In genomic region chr5:150592904-150593755, GRCm38 (mm10) we compare ENCODE assay signal across 8 mouse cellular contexts. TPM values are rescaled to one million over a fixed set of nuclear protein-coding genes. Genes with fewer than 3 reads are reported as not detected.
DNase-seq lines count a peak whose midpoint lies in the region; ATAC-seq lines count a peak whose summit lies in the region.

No protein-coding gene starts in this region.

- no peaks in the 10 kb centered on the region; the same call in 1 of the 2 replicates for H3K4me1 ChIP-seq in embryonic facial prominence, embryonic 11.5 days (ENCODE audit: control insufficient read depth, insufficient read depth, low read length)
- peaks cover 43% of the 10 kb centered on the region for H3K4me1 ChIP-seq in megakaryocyte, embryonic 14.5 days

- peak overlapping the region; percentile 100 for H3K4me2 ChIP-seq in embryonic facial prominence, embryonic 11.5 days (ENCODE audit: low read depth, low read length)

- ATAC-seq in embryonic facial prominence, embryonic 11.5 days (replicated peaks; ENCODE audit: insufficient number of reproducible peaks, low FRiP score, low TSS enrichment, low read depth) = no peak

- H3K27ac ChIP-seq in embryonic facial prominence, embryonic 11.5 days (replicated peaks; ENCODE audit: low read depth, low read length) = no peak overlapping the region

- H3K9ac ChIP-seq in embryonic facial prominence, embryonic 11.5 days (replicated peaks; ENCODE audit: low read length) = peak overlapping the region; percentile 61

- DNase-seq in gastrocnemius, postnatal 10 days = peak; percentile 21
- no peak for DNase-seq in gastrocnemius, postnatal 25 days
- peak; percentile 64 for DNase-seq in adrenal gland, postnatal 10 days
- DNase-seq in embryonic facial prominence, embryonic 11.5 days (ENCODE audit: low spot score) = peak; percentile 46
- DNase-seq in heart, postnatal 14 days = peak; percentile 24 to 33
- DNase-seq in left cerebral cortex, postnatal 36 days (ENCODE audit: low spot score in 2 of 2) = peak; percentile 43 to 65
- peak; percentile 45 to 47 for DNase-seq in spleen, postnatal 36 days (ENCODE audit: low spot score in 2 of 2)

- H3K9me3 ChIP-seq in embryonic facial prominence, embryonic 11.5 days (replicated peaks; ENCODE audit: control insufficient read depth, low read length) = no peaks in the 10 kb centered on the region
- H3K9me3 ChIP-seq in megakaryocyte, embryonic 14.5 days = peaks cover 3% of the 10 kb centered on the region; the same call in 1 of the 2 replicates

- H3K4me3 ChIP-seq in embryonic facial prominence, embryonic 11.5 days (ENCODE audit: low read depth, low read length) = peak overlapping the region; percentile 77
- peak overlapping the region; percentile 91 for H3K4me3 ChIP-seq in megakaryocyte, embryonic 14.5 days (replicated peaks)

- intact Hi-C loops in heart, postnatal 14 days (cut with DNase I) = loop anchor here (5.0 kb wide), 1 partner anchor 69 kb away; no protein-coding TSS in a partner anchor
- intact Hi-C loops in left cerebral cortex, postnatal 36 days (cut with DNase I) = loop anchor here (10.0 kb wide), 1 partner anchor 68 kb away; the partner anchor contains the start of gene Brca2

- H3K27me3 ChIP-seq in embryonic facial prominence, embryonic 11.5 days (ENCODE audit: control insufficient read depth, insufficient read depth, low read length) = peaks cover 19% of the 10 kb centered on the region
- peaks cover 31% of the 10 kb centered on the region for H3K27me3 ChIP-seq in megakaryocyte, embryonic 14.5 days (replicated peaks)

- H3K36me3 ChIP-seq in embryonic facial prominence, embryonic 11.5 days (replicated peaks; ENCODE audit: control insufficient read depth, insufficient read depth, low read depth, low read length) = no peaks in the 10 kb centered on the region
- H3K36me3 ChIP-seq in megakaryocyte, embryonic 14.5 days (replicated peaks; ENCODE audit: low read length) = peaks cover 2% of the 10 kb centered on the region

- 10% methylated on average over 40 of the region's 40 CpGs for WGBS in embryonic facial prominence, embryonic 11.5 days

RNA-seq across cellular contexts. Expression of gene N4bp2l1, which starts 3.9 kb away (rescaled TPM):
- 1 to 10 TPM; 1.8 to 2.9 TPM for total RNA-seq in gastrocnemius, postnatal 10 days (2021)
- total RNA-seq in gastrocnemius, postnatal 25 days (2021) = 1 to 10 TPM; 2.1 to 4.0 TPM
- total RNA-seq in adrenal gland, postnatal 10 days (2021) = 10 to 100 TPM; 40.2 to 50.2 TPM
- 2.3 and 3.6 TPM in 2 replicates for polyA plus RNA-seq in embryonic facial prominence, embryonic 11.5 days (2014; fragmentation: Nextera tagmentation; extraction: Ambion mirVana)
- total RNA-seq in heart, postnatal 14 days (2021) = 1 to 10 TPM; 2.8 to 4.8 TPM
- 10 to 100 TPM; 48.3 to 64.8 TPM for total RNA-seq in left cerebral cortex, postnatal 36 days (2021)
- polyA plus RNA-seq in megakaryocyte, embryonic 14.5 days (2012; ENCODE audit: insufficient read depth, low replicate concordance) = 3.3 and 5.9 TPM in 2 replicates

Comparison
In these comparisons a context has a peak if more than half of its experiments do, and no peak if none do; other contexts are left out.
1. RNA of gene N4bp2l1, which starts 3.9 kb away (total RNA-seq): 48.3 to 64.8 TPM in left cerebral cortex, postnatal 36 days and 40.2 to 50.2 TPM in adrenal gland, postnatal 10 days; 2.8 to 4.8 TPM in heart, postnatal 14 days, 2.1 to 4.0 TPM in gastrocnemius, postnatal 25 days and 1.8 to 2.9 TPM in gastrocnemius, postnatal 10 days; every median in the first group is over 4 times any median in the second.